Mouse (Mus musculus) lung, adult 18-20 months (tissue): ENCODE measurements around the gene Gm20388.
A peak's percentile ranks its signal among the peaks of the same experiment; 100 is the strongest.

Source experiments
- DNase-seq, 2 experiments: peaks; one replicate each; pipeline ENCODE4 v3.0.0; 2022; ENCODE audit warnings: mixed read lengths in 2 of 2

Gene Gm20388

DNA sequence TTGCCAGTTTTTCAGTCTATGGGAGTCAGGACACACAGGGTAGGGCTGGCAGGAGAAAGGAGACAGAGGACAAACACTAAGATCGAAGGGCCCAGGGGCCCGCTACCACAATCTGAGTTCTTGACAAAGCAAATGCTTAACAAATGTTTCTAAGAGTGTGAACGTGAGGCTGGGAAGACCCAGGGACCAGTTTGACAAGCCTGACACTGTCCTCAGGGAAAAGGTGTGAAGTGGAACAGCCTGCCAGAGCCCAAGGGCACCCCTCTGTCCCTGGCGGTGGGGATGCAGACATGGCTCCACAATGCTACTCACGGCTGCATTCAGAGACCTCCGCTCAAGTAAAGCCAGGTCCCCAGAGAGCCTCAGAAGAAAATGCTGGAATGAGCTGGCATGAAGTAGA lies 4195.2 kb downstream of the Gm20388 start:
- no peak for DNase-seq

DNA sequence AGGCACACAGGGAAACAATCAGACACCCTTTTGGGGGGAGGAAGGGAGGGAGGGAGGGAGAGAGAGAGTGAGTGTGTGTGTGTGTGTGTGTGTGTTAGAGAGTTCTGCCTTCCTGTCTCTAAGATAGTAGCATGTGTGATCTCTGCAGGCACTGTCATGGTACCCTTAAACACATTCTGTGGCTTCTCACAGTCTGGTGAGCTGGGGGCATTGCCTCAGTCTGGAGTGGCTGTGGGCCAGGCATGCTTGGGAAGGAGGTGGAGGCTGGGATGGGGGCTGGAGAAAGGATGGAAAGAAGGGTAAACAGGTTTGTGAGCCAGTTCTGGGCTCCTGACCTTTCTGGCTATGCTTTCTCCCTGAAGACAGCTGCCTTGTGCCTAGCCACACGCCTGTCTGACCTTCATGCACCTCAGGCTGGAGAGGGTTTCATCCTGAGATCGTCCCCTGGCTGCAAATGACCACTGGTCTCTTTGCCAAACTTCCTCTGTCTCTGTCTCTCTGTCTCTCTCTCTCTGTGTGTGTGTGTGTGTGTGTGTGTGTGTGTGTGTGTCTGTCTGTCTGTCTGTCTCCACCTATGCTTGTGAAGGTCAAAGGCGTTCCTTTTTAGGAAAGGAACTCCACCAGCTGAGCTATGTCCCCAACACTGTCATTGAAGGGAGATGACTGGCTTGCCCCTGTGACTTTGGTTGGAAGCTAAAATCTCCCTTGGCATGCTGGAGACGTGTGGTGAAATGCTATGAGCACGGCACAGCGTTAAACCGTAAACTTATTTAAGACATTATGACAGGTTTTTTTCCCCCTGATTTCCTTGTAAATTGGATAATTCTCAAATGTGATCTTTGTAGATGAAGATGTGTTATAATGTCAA lies 4195.9 kb downstream of the Gm20388 start:
- peak; percentile 39 to 65 for DNase-seq

DNA sequence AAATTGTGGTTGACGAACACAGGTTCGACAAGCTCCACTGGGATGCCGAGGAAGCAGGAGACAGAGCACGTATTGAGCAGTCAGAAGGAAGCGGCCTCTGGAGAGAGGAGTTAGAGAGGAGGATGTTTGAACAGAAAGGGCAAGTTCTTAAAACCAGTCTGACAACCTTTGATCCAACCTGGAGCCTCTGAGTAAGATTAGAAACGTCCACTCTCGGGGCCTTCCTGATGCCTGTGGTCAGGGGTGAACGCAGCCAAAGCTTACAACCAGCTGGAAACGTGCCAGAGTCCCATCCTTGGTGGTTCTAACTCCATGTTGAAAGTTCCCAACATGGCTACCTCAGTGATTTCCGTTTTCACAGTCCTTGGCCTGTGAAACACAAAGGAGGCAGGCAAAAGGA lies 4202.5 kb downstream of the Gm20388 start:
- DNase-seq, result peak; percentile 52 to 78

DNA sequence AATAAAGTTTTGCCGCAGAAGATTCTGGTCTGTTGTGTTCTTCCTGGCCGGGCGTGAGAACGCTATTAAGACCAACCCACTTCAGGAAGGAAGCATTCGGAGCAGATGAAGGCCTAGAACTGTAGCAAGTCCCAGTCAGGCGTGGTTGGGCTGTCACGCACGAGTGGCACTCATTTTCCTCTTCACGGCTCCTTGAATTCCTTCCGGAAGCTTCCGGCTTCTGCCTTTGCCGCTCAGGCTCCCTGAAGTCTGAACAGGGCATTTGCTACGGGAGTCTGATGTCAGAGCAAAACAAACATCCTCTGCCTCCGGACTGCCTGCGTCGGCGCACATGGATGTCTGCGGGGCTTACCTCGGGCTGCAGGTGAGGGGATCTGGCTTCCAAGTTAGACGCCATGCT lies 4214.6 kb downstream of the Gm20388 start:
- peak; percentile 41 to 62 for DNase-seq

DNA sequence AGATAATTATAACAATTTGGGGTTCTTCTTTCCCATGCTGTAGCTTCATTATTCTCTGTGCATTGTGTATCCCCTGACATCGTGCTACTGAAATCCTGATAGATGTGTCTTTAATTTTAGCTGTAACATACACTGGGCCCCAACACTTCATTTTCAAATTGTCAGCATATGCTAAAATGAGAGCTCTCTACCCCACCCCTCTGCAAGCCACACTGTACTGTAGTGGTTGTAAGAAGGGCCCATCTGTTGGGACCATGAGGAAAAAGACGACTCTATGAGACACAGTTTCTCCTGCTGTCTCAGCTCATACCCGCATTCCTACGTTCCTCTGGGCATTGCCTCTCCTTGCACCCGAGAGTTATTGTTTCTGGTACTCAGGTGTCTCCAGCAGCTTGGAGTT lies 4226.6 kb downstream of the Gm20388 start:
- DNase-seq, result no peak

DNA sequence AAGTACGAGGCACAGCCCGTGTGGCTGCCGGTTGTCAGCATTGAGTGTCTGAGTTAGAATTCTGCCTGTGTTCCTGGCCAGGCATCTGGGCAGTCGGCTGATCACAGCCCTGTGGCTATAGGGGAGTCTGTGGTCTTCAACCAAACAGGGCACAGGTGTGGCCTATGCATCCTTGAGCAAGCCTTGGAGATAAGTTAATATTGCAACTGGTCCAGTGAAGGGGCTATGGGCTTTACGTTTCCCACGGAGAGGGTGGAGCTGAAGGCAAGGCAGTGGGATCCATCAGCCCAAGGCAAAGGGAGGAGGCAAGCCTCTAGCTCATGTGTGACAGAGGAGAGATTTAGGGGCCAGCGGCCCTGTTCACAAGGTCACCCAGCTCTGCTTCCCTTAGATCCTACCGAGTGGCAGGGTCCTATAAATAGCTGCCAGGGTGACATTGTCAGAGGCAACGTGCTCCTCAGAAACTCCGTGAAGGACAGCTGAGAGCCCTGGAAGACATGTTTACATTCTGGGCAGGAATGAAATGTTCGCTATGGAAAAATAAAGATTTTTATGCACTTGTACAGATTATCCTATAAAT lies 4229.7 kb downstream of the Gm20388 start:
- DNase-seq, result no peak

DNA sequence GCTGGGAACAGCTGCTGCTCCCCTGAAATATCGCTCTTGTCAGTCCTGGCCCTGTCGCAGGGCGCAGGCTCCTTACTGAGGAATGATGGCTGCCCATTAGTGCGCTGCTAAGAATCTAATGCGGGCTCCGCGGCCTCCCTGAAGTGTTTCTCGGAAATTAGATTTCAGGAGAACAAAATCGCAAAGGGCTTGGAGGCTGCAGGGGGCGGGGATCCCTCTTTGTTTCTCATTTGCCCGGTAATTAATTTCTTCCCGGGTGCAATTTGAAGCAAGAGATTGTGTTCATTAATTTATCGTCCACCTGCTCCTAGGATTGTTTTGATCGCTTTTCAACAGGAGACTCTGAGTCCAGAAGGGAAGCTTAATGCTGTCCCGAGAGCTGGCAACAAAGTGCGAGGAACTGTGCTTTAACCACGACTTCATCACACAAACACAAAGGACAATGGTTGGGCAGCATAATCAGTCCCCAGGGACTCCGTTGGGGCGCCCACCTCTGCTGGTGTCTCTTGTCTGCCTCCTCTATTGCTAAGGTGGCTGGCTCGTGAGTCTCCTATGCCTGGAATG lies 4230.3 kb downstream of the Gm20388 start:
- DNase-seq, result no peak

DNA sequence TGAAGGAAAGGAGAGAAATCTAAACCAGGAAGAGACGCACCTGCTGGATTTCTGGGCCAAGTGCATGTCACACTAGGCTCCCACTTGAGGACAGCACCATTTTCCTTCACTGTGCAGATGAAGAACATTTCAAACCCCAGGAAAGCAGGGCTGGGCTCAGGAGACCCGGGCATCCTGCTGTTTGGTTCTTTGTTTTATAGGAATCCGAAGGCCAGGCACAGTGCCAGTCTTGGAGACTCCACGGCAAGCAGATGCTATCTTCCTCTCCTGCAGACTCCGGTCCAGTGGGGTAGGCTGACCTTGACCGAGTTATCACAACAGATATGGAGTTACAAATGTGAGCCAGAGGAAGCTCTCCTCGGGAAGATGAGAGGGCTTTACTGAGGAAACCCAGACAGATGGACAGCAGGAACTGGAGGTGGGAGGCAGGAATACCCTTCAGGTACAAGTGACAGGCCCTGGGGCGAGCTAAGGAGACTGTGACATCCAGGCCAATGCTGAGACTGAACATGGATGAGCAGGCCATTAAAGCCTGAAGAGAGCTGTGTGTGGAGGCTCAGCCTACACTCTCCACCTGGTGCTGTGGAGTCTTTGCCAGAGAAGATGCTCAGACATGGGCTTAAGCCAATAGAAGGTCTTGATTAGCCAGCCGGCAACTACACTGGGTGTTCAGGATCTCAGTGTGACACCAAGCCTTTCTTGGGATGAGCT lies 4231.2 kb downstream of the Gm20388 start:
- DNase-seq, result peak in 1 of 2 experiments; percentile 7

DNA sequence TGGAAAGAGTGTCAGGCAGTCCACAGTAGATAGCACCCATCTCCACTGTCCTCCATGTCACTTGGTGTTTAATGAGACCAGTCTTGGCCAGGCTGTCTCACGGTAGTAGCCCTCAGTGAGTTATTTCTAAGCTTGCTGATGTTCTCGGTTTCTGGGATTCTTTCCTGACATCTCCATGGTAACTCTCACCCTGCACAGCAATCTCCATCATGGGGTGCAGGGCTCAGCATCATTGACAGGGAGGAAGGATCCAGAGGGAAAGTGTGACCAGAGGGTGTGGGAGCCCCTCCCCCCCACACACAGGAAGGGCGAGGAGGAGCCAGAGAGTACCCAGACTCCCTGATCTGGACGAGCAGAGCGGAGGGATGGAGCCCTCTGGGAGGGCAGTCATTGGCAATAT lies 4232.4 kb downstream of the Gm20388 start:
- DNase-seq, result no peak

DNA sequence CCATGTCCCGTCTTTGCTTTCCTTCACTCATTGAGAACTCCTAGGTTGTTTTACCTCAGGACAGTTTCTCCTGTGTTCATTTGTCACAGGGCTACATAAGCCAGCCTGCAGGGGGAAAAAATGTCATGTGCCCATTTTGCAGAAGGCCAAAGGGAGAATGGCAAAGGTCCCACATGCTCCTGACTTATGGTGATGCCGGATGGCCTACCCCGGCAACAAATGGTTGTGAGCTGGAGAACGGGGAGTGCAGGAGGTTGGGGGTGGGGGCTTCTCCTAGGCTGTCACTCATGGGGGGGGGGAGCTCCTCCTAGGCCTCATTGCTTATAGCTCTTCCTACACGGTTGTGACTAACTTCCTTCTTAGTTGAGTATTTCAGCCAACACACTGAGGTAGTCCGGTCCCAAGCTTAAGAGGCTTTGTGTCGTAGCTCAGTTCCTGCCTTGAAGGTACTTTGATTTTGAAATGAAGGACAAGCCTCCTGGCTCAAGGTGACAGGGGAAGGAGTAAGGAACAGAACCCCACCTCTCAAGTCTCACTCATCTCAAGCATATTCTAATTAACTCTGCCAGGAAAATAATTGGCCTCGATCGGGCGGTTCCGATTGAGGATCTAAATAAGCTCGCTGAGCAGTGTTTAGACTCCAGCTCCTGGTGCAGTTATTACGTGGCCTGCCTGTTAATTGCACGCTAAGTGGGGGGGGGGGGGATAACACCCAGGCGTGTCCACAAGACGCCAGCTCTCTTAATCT lies 4233.4 kb downstream of the Gm20388 start:
- no peak for DNase-seq

DNA sequence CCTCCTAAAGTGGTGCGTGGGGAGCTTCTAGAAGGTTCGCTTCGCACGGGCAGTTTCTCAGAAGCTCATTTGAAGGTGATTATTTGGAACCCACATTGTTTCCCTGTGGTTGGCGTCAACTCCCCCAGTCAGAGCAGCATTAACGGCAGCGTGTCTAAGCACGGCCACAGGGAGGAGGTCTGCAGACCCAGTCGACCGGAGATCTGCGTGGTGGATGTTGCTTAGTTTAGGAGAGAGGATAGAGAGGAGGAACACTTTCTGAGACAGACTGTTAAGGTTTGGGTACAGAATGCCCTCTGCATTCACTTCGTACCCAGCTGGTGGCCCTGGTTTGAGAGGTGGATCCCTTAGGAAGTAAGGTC lies 4234.0 kb downstream of the Gm20388 start:
- DNase-seq, result no peak

DNA sequence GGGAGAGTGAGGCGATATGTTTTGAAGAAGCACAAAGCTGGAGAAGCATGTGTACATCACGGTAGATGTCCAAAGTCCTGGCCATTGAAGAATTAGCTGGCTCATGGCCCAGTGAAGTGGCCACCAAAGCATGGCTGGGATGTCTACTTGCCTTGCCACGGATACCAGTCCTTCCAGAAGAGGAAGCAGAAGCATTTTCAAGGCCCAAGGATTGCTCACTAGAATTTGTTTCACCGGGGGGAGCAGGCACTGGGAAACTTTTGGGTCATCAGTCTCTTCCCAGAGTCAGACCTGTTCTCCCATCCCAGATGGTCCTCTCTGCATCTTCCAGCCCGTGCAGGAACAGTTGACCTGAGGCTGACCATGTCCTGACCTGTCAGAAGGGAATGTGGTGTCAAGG lies 4235.6 kb downstream of the Gm20388 start:
- DNase-seq, result no peak

DNA sequence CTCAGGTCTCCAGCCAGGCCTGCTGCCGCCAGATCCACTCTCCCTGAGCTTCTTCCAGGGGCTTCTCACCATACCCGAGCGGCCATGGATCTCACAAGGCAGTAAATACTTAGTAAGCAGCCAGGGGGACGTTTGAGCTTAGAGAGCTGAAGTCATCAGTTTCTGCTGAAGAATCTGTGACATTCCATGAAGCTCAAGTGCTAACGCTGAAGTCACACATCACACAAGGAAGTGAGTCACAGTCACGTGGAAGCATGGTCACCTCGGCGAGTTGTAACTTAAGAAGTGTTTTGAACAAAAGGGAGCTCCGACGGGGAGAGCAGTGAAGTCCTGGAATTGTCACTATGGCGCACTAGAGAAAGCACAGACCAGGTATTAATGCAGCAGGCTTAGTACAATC lies 4239.4 kb downstream of the Gm20388 start:
- peak in 1 of 2 experiments; percentile 36 for DNase-seq

DNA sequence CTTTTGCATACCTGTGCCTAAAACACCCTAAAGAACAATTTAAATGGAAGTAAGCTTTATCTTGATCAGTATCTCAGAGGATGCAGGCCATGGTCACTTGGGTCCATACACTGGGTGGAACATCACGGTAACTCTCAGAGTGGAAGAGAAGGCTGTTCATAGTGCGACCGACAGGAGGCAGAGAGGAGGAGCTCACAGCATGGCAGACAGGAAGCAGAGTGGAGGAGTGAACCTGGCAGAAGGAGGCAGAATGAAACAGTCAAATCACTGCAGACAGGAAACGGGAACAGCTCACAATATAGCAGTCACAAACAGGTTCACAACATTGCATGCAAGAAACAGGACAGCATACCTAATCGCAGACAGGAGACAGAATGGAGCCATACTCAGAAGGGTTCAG lies 4239.9 kb downstream of the Gm20388 start:
- DNase-seq, result no peak

DNA sequence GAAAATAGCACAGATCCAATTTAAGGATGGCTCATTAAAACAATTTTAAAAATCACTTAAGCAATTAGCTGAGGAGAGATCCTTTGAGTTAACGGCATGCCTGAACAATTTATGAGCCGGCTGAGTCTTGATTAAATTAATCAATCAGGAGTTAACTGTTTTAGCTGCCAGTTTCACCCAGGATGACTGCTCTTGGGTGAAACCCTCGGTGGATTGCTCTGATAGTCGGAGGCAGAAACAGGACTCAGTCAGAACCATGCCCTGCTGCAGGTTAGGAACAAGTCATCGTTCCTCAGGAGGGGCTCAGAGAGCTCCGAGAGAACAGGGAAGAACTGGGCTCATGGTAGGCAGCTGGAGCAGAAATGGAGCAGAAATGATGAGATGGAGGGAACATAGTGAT lies 4241.2 kb downstream of the Gm20388 start:
- no peak for DNase-seq

DNA sequence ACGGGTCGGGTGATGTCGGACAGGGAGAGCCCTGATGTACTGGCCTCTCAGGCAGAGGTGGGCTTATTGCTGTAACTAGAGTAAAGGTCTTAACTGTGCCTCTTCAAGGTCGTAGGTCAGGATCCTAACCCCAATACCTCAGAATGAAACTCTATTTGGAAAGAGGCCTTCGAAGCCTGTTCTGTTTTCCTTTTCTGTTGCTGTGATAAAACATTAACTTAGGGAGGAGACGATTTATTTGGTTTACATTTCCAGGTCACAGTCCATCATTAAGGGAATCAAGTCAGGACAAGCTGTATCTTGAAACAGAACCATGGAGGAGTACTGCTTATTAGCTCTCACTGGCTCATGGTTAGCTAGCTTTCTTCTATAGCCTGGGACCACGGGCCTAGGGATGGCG lies 4242.1 kb downstream of the Gm20388 start:
- no peak for DNase-seq

DNA sequence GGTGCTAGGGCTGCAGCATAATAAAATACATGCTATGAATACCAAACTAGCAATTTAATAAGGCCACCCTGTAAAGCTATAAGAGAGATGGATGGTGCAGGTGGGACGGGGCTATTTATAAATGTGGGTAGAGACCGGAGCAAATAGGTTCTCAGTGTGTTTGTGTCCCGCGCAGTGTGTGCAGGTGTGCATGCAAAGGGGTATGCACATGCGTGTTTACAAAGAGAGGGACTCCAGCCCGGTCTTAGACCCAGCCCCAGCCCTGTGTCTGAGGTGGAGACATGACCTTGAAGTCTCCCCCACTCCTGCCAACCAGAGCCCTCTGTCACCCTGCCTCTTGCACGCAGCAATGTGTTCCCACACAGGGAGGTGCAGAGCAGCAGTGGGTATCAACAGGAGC lies 4245.7 kb downstream of the Gm20388 start:
- DNase-seq, result no peak

DNA sequence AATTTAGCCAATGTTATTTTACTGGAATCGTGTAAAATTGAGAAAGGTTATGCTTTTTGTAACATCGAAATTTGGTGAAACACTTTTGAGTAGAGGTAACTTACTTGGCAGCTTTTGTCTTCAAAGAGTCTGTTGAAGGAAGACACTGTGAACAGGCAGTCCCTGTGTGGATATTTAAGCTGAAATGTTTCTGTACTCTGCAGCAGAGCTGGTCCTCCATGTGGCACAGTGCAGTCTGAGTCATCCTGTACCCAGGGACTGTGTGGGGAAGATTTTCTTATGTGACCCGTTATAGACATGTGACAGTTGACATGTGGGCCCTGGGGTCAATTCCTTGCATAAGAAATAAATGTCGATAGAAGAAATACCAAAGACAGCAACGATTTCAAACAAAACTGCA lies 4251.0 kb downstream of the Gm20388 start:
- no peak for DNase-seq

DNA sequence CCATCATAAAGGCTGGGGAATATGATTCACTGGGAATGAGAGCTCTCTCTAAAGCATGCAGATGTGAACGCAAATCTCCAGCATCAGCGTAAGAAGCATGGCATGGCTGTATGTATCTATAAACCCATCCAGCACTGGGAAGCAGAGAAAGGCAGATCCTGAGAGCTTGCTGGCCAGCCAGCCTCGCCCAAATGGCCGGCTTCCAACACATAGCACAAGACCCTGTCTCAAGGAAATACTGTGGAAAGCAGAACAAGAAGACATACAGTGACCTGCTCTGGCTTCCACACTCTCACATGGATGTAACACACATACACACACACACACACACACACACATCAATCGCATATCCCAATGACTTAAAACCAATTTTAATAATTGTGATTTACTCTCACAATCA lies 4252.6 kb downstream of the Gm20388 start:
- DNase-seq, result no peak

DNA sequence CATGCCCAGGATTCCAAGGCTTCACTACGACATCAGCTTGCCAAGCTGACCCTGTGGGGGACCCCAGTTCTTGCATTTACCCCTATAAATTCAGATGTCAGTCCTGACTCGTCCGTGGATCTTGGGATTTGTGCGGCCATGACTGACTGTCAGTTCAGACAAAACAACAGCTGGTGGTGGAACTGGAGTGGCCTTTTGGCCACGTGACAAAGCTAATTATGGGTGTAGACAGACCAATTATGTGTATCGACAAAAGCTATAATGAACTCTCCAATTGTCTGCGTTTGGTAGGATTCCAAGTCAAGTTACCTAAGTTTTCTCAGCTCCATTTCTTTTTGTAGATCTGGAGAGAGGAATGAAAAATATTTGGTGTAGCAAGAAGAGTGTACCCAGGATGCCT lies 4259.1 kb downstream of the Gm20388 start:
- no peak for DNase-seq

DNA sequence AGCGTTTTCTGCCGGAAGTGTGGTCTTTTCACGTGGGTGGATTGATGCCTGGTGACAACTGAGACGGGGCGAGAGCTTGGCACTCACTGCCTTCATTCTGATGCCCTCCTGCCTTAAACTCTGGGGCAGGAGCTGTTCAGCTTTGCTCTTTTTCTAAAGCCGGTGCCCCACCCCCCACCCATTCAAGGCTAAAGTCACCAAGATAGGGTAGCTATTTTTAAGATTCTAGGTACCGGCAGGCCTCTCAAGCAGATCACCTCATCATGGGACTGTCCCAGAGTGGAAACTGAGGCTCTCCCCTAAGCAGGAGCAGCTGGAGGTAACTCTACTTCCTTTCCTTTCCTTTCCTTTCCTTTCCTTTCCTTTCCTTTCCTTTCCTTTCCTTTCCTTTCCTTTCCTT lies 4260.0 kb downstream of the Gm20388 start:
- DNase-seq, result no peak

DNA sequence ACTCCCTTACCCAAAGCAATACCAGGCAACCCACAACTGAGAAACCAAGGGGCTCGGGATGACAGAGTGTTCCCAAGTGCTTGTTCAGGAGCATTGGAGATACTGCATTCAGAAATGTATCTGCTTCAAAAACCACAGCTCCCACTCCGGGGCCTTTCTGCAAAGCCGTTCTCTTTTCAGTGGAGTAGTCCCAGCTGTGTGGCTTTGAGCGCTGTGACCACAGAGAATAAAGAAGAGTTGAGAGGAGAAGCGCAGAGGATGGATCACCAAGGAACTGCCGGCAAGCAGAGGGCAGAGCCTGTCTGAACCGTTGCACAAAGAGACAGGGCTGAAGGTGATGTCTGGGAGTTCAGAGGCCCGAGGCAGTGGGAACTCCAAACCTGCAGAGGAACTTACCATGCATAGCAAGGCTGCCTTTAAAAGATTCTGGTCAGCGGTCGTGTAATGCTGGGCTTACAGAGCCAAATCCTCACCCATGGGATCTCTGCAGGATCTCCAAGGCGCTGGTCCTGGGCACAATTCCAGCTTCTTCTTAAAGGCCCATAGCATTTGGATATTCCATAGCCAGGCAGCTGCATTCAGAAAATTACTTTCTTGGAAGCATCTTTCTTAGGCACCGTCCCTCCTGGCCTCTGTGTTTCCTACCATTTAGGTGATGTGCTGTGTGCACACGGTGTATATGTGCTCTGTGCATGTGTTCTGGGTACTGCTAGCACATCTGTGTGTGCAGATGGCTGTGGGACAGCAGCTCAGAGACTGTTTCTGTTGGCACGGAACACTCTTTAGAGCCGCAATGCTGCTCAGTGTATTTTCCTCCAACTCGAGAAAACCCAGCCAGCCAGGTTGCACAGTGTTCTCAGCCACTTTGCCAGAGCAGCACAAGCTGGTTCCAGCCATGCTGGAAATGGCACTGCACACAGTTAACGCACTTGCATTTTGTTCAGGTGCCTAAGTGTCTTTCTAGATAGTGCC lies 4261.2 kb downstream of the Gm20388 start:
- DNase-seq, result no peak
